In the genomic region with DNA sequence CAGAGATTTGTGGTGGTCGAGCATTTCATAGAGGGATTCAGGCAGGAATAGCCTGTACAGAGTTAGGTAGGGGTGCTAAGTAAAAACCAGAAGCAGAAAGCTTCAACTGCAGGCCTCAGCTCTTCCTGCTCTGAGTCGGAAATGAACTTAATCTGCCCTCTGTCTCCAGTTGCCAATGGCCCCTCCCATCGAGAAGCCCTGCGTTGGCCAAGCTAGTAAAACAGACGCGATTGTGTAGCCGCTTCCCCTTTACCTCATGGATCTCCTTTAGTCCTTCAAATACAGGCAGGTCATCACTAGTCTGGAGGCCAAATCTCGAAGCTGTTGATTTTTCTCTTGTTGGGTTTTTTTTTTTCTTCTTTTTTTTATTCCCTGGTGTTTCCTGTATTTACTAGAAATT, we compare ENCODE assay signal across 24 mouse cellular contexts.
A peak's percentile ranks its signal among the peaks of the same experiment; 100 is the strongest.
DNase-seq lines count a peak whose midpoint lies in the region; ATAC-seq and TF ChIP-seq lines count a peak whose summit lies in the region.
"Had no signal": no experiment of that assay in that cellular context is flagged by ENCODE, and none has a peak within 500 bp of the region (broad histone marks: within the 10 kb centered on the region; RNA-seq: fewer than 3 reads in every experiment).

No protein-coding gene starts in this region.

- peak; percentile 37 for DNase-seq in forebrain, embryonic 11.5 days (ENCODE audit: low spot score)
- DNase-seq in forebrain, postnatal 0 days = no peak
- DNase-seq in lung, postnatal 36 days = peak; percentile 10
- no peak for DNase-seq in lung, postnatal 0 days (ENCODE audit: low spot score)
- DNase-seq in hindbrain, embryonic 14.5 days (ENCODE audit: low spot score) = no peak
- DNase-seq in cerebellum, adult 2 months = no peak
- DNase-seq: cerebellum, adult 18-20 months; cerebellum, postnatal 36 days; kidney, postnatal 4 days; layer of hippocampus, adult 9-11 months; left cerebral cortex, postnatal 4 days; liver; lung, postnatal 14 days; spleen, adult 18-20 months; thymus, postnatal 25 days had no signal

- H3K4me2 ChIP-seq in forebrain, embryonic 11.5 days (ENCODE audit: low read depth, low read length, severe bottlenecking) = no peak overlapping the region
- H3K4me2 ChIP-seq in forebrain, postnatal 0 days (ENCODE audit: low read depth) = no peak overlapping the region
- no peak overlapping the region for H3K4me2 ChIP-seq in lung, postnatal 0 days (replicated peaks; ENCODE audit: low read depth, low read length)
- H3K4me2 ChIP-seq in hindbrain, embryonic 14.5 days (replicated peaks) = no peak overlapping the region
- H3K4me2 ChIP-seq: hindbrain, embryonic 15.5 days; intestine, embryonic 15.5 days; neural tube, embryonic 12.5 days had no signal

- ATAC-seq in forebrain, embryonic 11.5 days (replicated peaks; ENCODE audit: low FRiP score) = no peak
- ATAC-seq in forebrain, postnatal 0 days = no peak
- no peak for ATAC-seq in lung, postnatal 0 days
- ATAC-seq in common myeloid progenitor, adult 5-6 weeks (replicated peaks; ENCODE audit: low read depth, poor library complexity, severe bottlenecking) = 0 out of 2 replicates have a peak, but pooled peaks have one; percentile 47
- ATAC-seq in megakaryocyte, adult 5-6 weeks (ENCODE audit: poor library complexity, severe bottlenecking) = peak; percentile 90
- ATAC-seq in hindbrain, embryonic 14.5 days (ENCODE audit: low FRiP score) = no peak
- ATAC-seq: intestine, embryonic 15.5 days had no signal

- no peaks in the 10 kb centered on the region for H3K9me3 ChIP-seq in forebrain, embryonic 11.5 days (ENCODE audit: control insufficient read depth, low read length)
- no peaks in the 10 kb centered on the region for H3K9me3 ChIP-seq in forebrain, postnatal 0 days (ENCODE audit: low read length)
- no peaks in the 10 kb centered on the region for H3K9me3 ChIP-seq in lung, postnatal 0 days (ENCODE audit: low read length)
- no peaks in the 10 kb centered on the region for H3K9me3 ChIP-seq in hindbrain, embryonic 14.5 days (ENCODE audit: control insufficient read depth, low read length)
- H3K9me3 ChIP-seq: forebrain, embryonic 10.5 days; hindbrain, embryonic 15.5 days; intestine, embryonic 15.5 days; midbrain, embryonic 10.5 days; neural tube, embryonic 12.5 days had no signal

- 75% methylated on average over 8 of the region's 8 CpGs for WGBS in forebrain, embryonic 11.5 days
- 80% methylated on average over 8 of the region's 8 CpGs for WGBS in forebrain, postnatal 0 days
- WGBS in lung, postnatal 0 days = 62% methylated on average over 8 of the region's 8 CpGs
- WGBS in hindbrain, embryonic 14.5 days = 75% methylated on average over 8 of the region's 8 CpGs
- 91% methylated on average over 8 of the region's 8 CpGs for WGBS in cerebellum, adult 2 months

- no peak for TF ChIP-seq CTCF in forebrain, postnatal 0 days (IDR thresholded peaks at IDR 0.05; ENCODE audit: low read depth)
- no peak for TF ChIP-seq CTCF in lung, postnatal 0 days (IDR thresholded peaks at IDR 0.05)
- no peak for TF ChIP-seq CTCF in cerebellum, adult 2 months (IDR thresholded peaks at IDR 0.05; ENCODE audit: borderline replicate concordance, insufficient read depth, low read depth, low read length)

- no peak overlapping the region for H3K27ac ChIP-seq in forebrain, embryonic 11.5 days (ENCODE audit: low read depth, low read length)
- no peak overlapping the region for H3K27ac ChIP-seq in forebrain, postnatal 0 days (ENCODE audit: low read depth, low read length)
- no peak overlapping the region for H3K27ac ChIP-seq in lung, postnatal 0 days (ENCODE audit: low read length)
- no peak overlapping the region for H3K27ac ChIP-seq in hindbrain, embryonic 14.5 days
- H3K27ac ChIP-seq in cerebellum, adult 2 months (ENCODE audit: insufficient read depth, low read length) = no peak overlapping the region
- H3K27ac ChIP-seq: forebrain, embryonic 10.5 days; hindbrain, embryonic 15.5 days; intestine, embryonic 15.5 days; midbrain, embryonic 10.5 days; neural tube, embryonic 12.5 days had no signal

- TF ChIP-seq POLR2A in cerebellum, adult 2 months (IDR thresholded peaks at IDR 0.05; ENCODE audit: borderline replicate concordance, insufficient read depth, low read length) = no peak

- H3K4me1 ChIP-seq in forebrain, embryonic 11.5 days (replicated peaks; ENCODE audit: control insufficient read depth, insufficient read depth, low read length) = peaks cover 5% of the 10 kb centered on the region; the same call in 1 of the 2 replicates
- H3K4me1 ChIP-seq in forebrain, postnatal 0 days (ENCODE audit: insufficient read depth) = peaks cover 6% of the 10 kb centered on the region; the same call in 1 of the 2 replicates
- no peaks in the 10 kb centered on the region for H3K4me1 ChIP-seq in lung, postnatal 0 days (ENCODE audit: insufficient read depth, low read depth, low read length)
- peaks cover 8% of the 10 kb centered on the region for H3K4me1 ChIP-seq in hindbrain, embryonic 14.5 days (replicated peaks; ENCODE audit: control insufficient read depth, insufficient read depth, low read length)
- H3K4me1 ChIP-seq in cerebellum, adult 2 months (ENCODE audit: control insufficient read depth, insufficient read depth, low read length) = peaks cover 23% of the 10 kb centered on the region

- TF ChIP-seq EP300 in lung, postnatal 0 days (IDR thresholded peaks at IDR 0.05) = no peak

- H3K9ac ChIP-seq in forebrain, embryonic 11.5 days (ENCODE audit: low read length) = no peak overlapping the region
- no peak overlapping the region for H3K9ac ChIP-seq in forebrain, postnatal 0 days
- H3K9ac ChIP-seq in lung, postnatal 0 days (replicated peaks; ENCODE audit: low read depth) = no peak overlapping the region
- no peak overlapping the region for H3K9ac ChIP-seq in hindbrain, embryonic 14.5 days
- H3K9ac ChIP-seq: hindbrain, embryonic 15.5 days; intestine, embryonic 15.5 days; neural tube, embryonic 12.5 days had no signal

- H3K36me3 ChIP-seq in forebrain, embryonic 11.5 days (ENCODE audit: control insufficient read depth, insufficient read depth, low read length) = no peaks in the 10 kb centered on the region
- H3K36me3 ChIP-seq in forebrain, postnatal 0 days (ENCODE audit: insufficient read depth) = no peaks in the 10 kb centered on the region
- no peaks in the 10 kb centered on the region for H3K36me3 ChIP-seq in lung, postnatal 0 days (ENCODE audit: insufficient read depth, low read length)
- H3K36me3 ChIP-seq in hindbrain, embryonic 14.5 days (replicated peaks; ENCODE audit: control insufficient read depth, insufficient read depth) = no peaks in the 10 kb centered on the region
- H3K36me3 ChIP-seq: forebrain, embryonic 10.5 days; hindbrain, embryonic 15.5 days; intestine, embryonic 15.5 days; midbrain, embryonic 10.5 days; neural tube, embryonic 12.5 days had no signal

- no peak overlapping the region for H3K4me3 ChIP-seq in forebrain, embryonic 11.5 days (ENCODE audit: low read depth, low read length)
- H3K4me3 ChIP-seq in forebrain, postnatal 0 days (ENCODE audit: low read depth, low read length) = no peak overlapping the region
- H3K4me3 ChIP-seq in lung, postnatal 0 days (ENCODE audit: low read depth, low read length) = no peak overlapping the region
- H3K4me3 ChIP-seq in hindbrain, embryonic 14.5 days (replicated peaks; ENCODE audit: low read length) = no peak overlapping the region
- H3K4me3 ChIP-seq in cerebellum, adult 2 months (replicated peaks; ENCODE audit: insufficient read depth, low read depth, low read length) = no peak overlapping the region
- H3K4me3 ChIP-seq: forebrain, embryonic 10.5 days; hindbrain, embryonic 15.5 days; intestine, embryonic 15.5 days; left cerebral cortex, adult 2 months; midbrain, embryonic 10.5 days; neural tube, embryonic 12.5 days had no signal

- no peaks in the 10 kb centered on the region for H3K27me3 ChIP-seq in forebrain, embryonic 11.5 days (ENCODE audit: control insufficient read depth, insufficient read depth, low read length)
- no peaks in the 10 kb centered on the region for H3K27me3 ChIP-seq in forebrain, postnatal 0 days (ENCODE audit: insufficient read depth, low read length)
- no peaks in the 10 kb centered on the region for H3K27me3 ChIP-seq in lung, postnatal 0 days (replicated peaks; ENCODE audit: insufficient read depth, low read length)
- H3K27me3 ChIP-seq in hindbrain, embryonic 14.5 days (ENCODE audit: control insufficient read depth, insufficient read depth, low read length) = no peaks in the 10 kb centered on the region
- H3K27me3 ChIP-seq in cerebellum, adult 2 months (ENCODE audit: control insufficient read depth, insufficient read depth, low read length) = no peaks in the 10 kb centered on the region
- H3K27me3 ChIP-seq: CH12.LX; hindbrain, embryonic 15.5 days; intestine, embryonic 15.5 days; neural tube, embryonic 12.5 days had no signal

Comparison
In these comparisons a context has a peak if more than half of its experiments do, and no peak if none do; other contexts are left out.
1. DNase-seq: peak in forebrain, embryonic 11.5 days (single experiment) and lung, postnatal 36 days (single experiment); none in forebrain, postnatal 0 days (single experiment), lung, postnatal 0 days (single experiment), hindbrain, embryonic 14.5 days (single experiment) and cerebellum, adult 2 months (0 of 2).
2. ATAC-seq: peak in common myeloid progenitor, adult 5-6 weeks (single experiment) and megakaryocyte, adult 5-6 weeks (single experiment); none in forebrain, embryonic 11.5 days (single experiment), forebrain, postnatal 0 days (single experiment), lung, postnatal 0 days (single experiment) and hindbrain, embryonic 14.5 days (single experiment).